8 mouse cellular contexts compared by ENCODE assay signal in genomic region chr12:98734246-98734879, GRCm38 (mm10). TPM values are rescaled to one million over a fixed set of nuclear protein-coding genes. Genes with fewer than 3 reads are reported as not detected.
DNase-seq lines count a peak whose midpoint lies in the region; ATAC-seq and TF ChIP-seq lines count a peak whose summit lies in the region.

No protein-coding gene starts in this region.

- peak; percentile 84 for DNase-seq in 416B (ENCODE audit: low read depth)
- DNase-seq in embryonic facial prominence, embryonic 14.5 days (ENCODE audit: low spot score), result peak; percentile 94
- DNase-seq in heart, adult 8-10 months (ENCODE audit: low spot score), result peak; percentile 83
- DNase-seq in kidney, adult 9 months, result peak; percentile 86
- DNase-seq in limb, embryonic 14.5 days (ENCODE audit: low spot score), result peak; percentile 84
- DNase-seq in spleen, adult 2 months (ENCODE audit: low read depth in 1 of 2, low spot score in 2 of 2), result peak; percentile 59 to 75

- ATAC-seq in embryonic facial prominence, embryonic 14.5 days (ENCODE audit: low read depth), result peak; percentile 90
- ATAC-seq in limb, embryonic 14.5 days (ENCODE audit: low FRiP score, low read depth), result peak; percentile 82
- peak; percentile 92 for ATAC-seq in midbrain, embryonic 16.5 days

- H3K4me1 ChIP-seq in bone marrow, adult 2 months (ENCODE audit: control insufficient read depth, insufficient read depth, low read length), result peaks cover 2% of the 10 kb centered on the region; the same call in 1 of the 2 replicates
- H3K4me1 ChIP-seq in embryonic facial prominence, embryonic 14.5 days (ENCODE audit: control insufficient read depth, insufficient read depth, low read length), result peaks cover 9% of the 10 kb centered on the region; the same call in 1 of the 2 replicates
- H3K4me1 ChIP-seq in limb, embryonic 14.5 days (ENCODE audit: control insufficient read depth, insufficient read depth, low read length), result peaks cover 28% of the 10 kb centered on the region
- H3K4me1 ChIP-seq in midbrain, embryonic 16.5 days (ENCODE audit: control insufficient read depth, insufficient read depth, low read length), result peaks cover 42% of the 10 kb centered on the region
- H3K4me1 ChIP-seq in spleen, adult 2 months (ENCODE audit: control insufficient read depth, insufficient read depth, insufficient read length), result peaks cover 3% of the 10 kb centered on the region

- peak overlapping the region; percentile 80 for H3K4me2 ChIP-seq in embryonic facial prominence, embryonic 14.5 days (ENCODE audit: low read depth, low read length)
- peak overlapping the region; percentile 86 for H3K4me2 ChIP-seq in limb, embryonic 14.5 days (replicated peaks; ENCODE audit: low read depth, low read length, severe bottlenecking)
- peak overlapping the region; percentile 79 for H3K4me2 ChIP-seq in midbrain, embryonic 16.5 days (ENCODE audit: low read length)

- H3K27ac ChIP-seq in bone marrow, adult 2 months (ENCODE audit: control insufficient read depth, insufficient read depth, low read depth, low read length, poor library complexity), result 0 out of 2 replicates have a peak overlapping the region, but pooled peaks have one; percentile 15
- peak overlapping the region; percentile 70; the same call in 1 of the 2 replicates for H3K27ac ChIP-seq in embryonic facial prominence, embryonic 14.5 days (replicated peaks; ENCODE audit: low read depth, low read length)
- H3K27ac ChIP-seq in limb, embryonic 14.5 days (replicated peaks; ENCODE audit: low read depth, low read length), result peak overlapping the region; percentile 20; the same call in 1 of the 2 replicates
- H3K27ac ChIP-seq in midbrain, embryonic 16.5 days (ENCODE audit: low read length), result peak overlapping the region; percentile 80
- H3K27ac ChIP-seq in spleen, adult 2 months (ENCODE audit: insufficient read depth, low read length), result no peak overlapping the region

- H3K9me3 ChIP-seq in embryonic facial prominence, embryonic 14.5 days (ENCODE audit: control insufficient read depth, low read length), result no peaks in the 10 kb centered on the region
- no peaks in the 10 kb centered on the region for H3K9me3 ChIP-seq in limb, embryonic 14.5 days (ENCODE audit: control insufficient read depth, low read length)
- H3K9me3 ChIP-seq in midbrain, embryonic 16.5 days (replicated peaks; ENCODE audit: control insufficient read depth, low read length, poor library complexity, severe bottlenecking), result no peaks in the 10 kb centered on the region

- TF ChIP-seq POLR2A in bone marrow, adult 2 months (IDR thresholded peaks at IDR 0.05; ENCODE audit: borderline replicate concordance, control insufficient read depth, low read depth, low read length), result no peak
- TF ChIP-seq POLR2A in limb, embryonic 14.5 days (IDR thresholded peaks at IDR 0.05; ENCODE audit: borderline replicate concordance, extremely low read depth, insufficient read depth, insufficient read length), result 0 out of 2 replicates have a peak, but pooled peaks have one; percentile 8
- no peak for TF ChIP-seq POLR2A in spleen, adult 2 months (IDR thresholded peaks at IDR 0.05; ENCODE audit: low read depth, low read length)

- no peaks in the 10 kb centered on the region for H3K36me3 ChIP-seq in embryonic facial prominence, embryonic 14.5 days (ENCODE audit: control insufficient read depth, insufficient read depth, low read length)
- H3K36me3 ChIP-seq in limb, embryonic 14.5 days (ENCODE audit: control insufficient read depth, insufficient read depth, low read length), result no peaks in the 10 kb centered on the region
- H3K36me3 ChIP-seq in midbrain, embryonic 16.5 days (ENCODE audit: control insufficient read depth, insufficient read depth, low read length), result no peaks in the 10 kb centered on the region
- no peaks in the 10 kb centered on the region for H3K36me3 ChIP-seq in spleen, adult 2 months (ENCODE audit: control insufficient read depth, insufficient read depth, low read length)

- H3K27me3 ChIP-seq in embryonic facial prominence, embryonic 14.5 days (replicated peaks; ENCODE audit: control insufficient read depth, insufficient read depth, low read length), result no peaks in the 10 kb centered on the region; the same call in 1 of the 2 replicates
- H3K27me3 ChIP-seq in limb, embryonic 14.5 days (ENCODE audit: control insufficient read depth, insufficient read depth, low read length), result no peaks in the 10 kb centered on the region
- peaks cover 7% of the 10 kb centered on the region; the same call in 1 of the 2 replicates for H3K27me3 ChIP-seq in midbrain, embryonic 16.5 days (ENCODE audit: control insufficient read depth, insufficient read depth, low read depth, low read length)
- H3K27me3 ChIP-seq in spleen, adult 2 months (ENCODE audit: control insufficient read depth, insufficient read depth, low read length), result peaks cover 17% of the 10 kb centered on the region

- WGBS in bone marrow, adult 2 months, result under 1% methylated on average over 30 of the region's 30 CpGs
- 1% methylated on average over 30 of the region's 30 CpGs for WGBS in embryonic facial prominence, embryonic 14.5 days
- whole genome bisulfite sequencing in limb, embryonic 14.5 days, result 1% methylated on average over 30 of the region's 30 CpGs
- WGBS in midbrain, embryonic 16.5 days, result under 1% methylated on average over 30 of the region's 30 CpGs
- 2% methylated on average over 30 of the region's 30 CpGs for WGBS in spleen, adult 2 months

- peak overlapping the region; percentile 75 for H3K4me3 ChIP-seq in bone marrow, adult 2 months (replicated peaks; ENCODE audit: control insufficient read depth, low read depth, low read length)
- H3K4me3 ChIP-seq in embryonic facial prominence, embryonic 14.5 days (ENCODE audit: low read depth, low read length), result peak overlapping the region; percentile 56
- peak overlapping the region; percentile 59 for H3K4me3 ChIP-seq in limb, embryonic 14.5 days (replicated peaks; ENCODE audit: low read length)
- H3K4me3 ChIP-seq in midbrain, embryonic 16.5 days (ENCODE audit: low read depth, low read length), result peak overlapping the region; percentile 75
- peak overlapping the region; percentile 83 for H3K4me3 ChIP-seq in spleen, adult 2 months (ENCODE audit: extremely low read depth, insufficient read depth, insufficient read length)

- H3K9ac ChIP-seq in embryonic facial prominence, embryonic 14.5 days (ENCODE audit: low read depth, low read length), result peak overlapping the region; percentile 69
- H3K9ac ChIP-seq in limb, embryonic 14.5 days (ENCODE audit: low read depth, low read length, severe bottlenecking), result peak overlapping the region; percentile 60
- peak overlapping the region; percentile 70 for H3K9ac ChIP-seq in midbrain, embryonic 16.5 days (ENCODE audit: low read depth, low read length)

- no peak for TF ChIP-seq CTCF in bone marrow, adult 2 months (IDR thresholded peaks at IDR 0.05; ENCODE audit: control insufficient read depth, insufficient read depth, low read length)
- TF ChIP-seq CTCF in spleen, adult 2 months (IDR thresholded peaks at IDR 0.05; ENCODE audit: extremely low read depth, insufficient read depth, insufficient read length, insufficient replicate concordance), result no peak

RNA-seq across cellular contexts. Expression of gene Ptpn21, which starts 2.8 kb away (rescaled TPM):
- polyA plus RNA-seq in bone marrow, adult 2 months (2011; ENCODE audit: insufficient read depth, insufficient read length, low replicate concordance, missing spikeins), result 1.7 and 2.2 TPM in 2 replicates
- 11.4 and 11.7 TPM in 2 replicates for polyA plus RNA-seq in embryonic facial prominence, embryonic 14.5 days (2014; fragmentation: Nextera tagmentation; extraction: Ambion mirVana)
- 10 to 100 TPM; 26.0 to 37.7 (median 30.3) TPM for total RNA-seq in heart, adult 8-10 months (2022)
- polyA plus RNA-seq in limb, embryonic 14.5 days (2012; rRNA removed), result 13.1 and 16.7 TPM in 2 replicates
- 9.3 and 9.9 TPM in 2 replicates for polyA plus RNA-seq in limb, embryonic 14.5 days (2014; fragmentation: Nextera tagmentation; extraction: Ambion mirVana)
- 4.0 and 4.9 TPM in 2 replicates for polyA plus RNA-seq in midbrain, embryonic 16.5 days (2015; fragmentation: Nextera tagmentation; extraction: Ambion mirVana)
- polyA plus RNA-seq in spleen, adult 2 months (2012; rRNA removed), result 6.6 and 8.2 TPM in 2 replicates

RNA-seq across cellular contexts. Expression of gene Zc3h14, which starts 12.4 kb away (rescaled TPM):
- 34.7 and 60.3 TPM in 2 replicates for polyA plus RNA-seq in bone marrow, adult 2 months (2011; ENCODE audit: insufficient read depth, insufficient read length, low replicate concordance, missing spikeins)
- 113 and 128 TPM in 2 replicates for polyA plus RNA-seq in embryonic facial prominence, embryonic 14.5 days (2014; fragmentation: Nextera tagmentation; extraction: Ambion mirVana)
- 10 to 100 TPM; 60.1 to 63.9 (median 61.8) TPM for total RNA-seq in heart, adult 8-10 months (2022)
- polyA plus RNA-seq in limb, embryonic 14.5 days (2012; rRNA removed), result 138 and 145 TPM in 2 replicates
- 128 and 137 TPM in 2 replicates for polyA plus RNA-seq in limb, embryonic 14.5 days (2014; fragmentation: Nextera tagmentation; extraction: Ambion mirVana)
- 103 and 109 TPM in 2 replicates for polyA plus RNA-seq in midbrain, embryonic 16.5 days (2015; fragmentation: Nextera tagmentation; extraction: Ambion mirVana)
- 23.3 and 28.7 TPM in 2 replicates for polyA plus RNA-seq in spleen, adult 2 months (2012; rRNA removed)
